ENCODE assay signal across 8 mouse cellular contexts in genomic region chr6:47830104-47831078, GRCm38 (mm10). TPM values are rescaled to one million over a fixed set of nuclear protein-coding genes. Genes with fewer than 3 reads are reported as not detected.
DNase-seq lines count a peak whose midpoint lies in the region; ATAC-seq and TF ChIP-seq lines count a peak whose summit lies in the region.

Gene Zfp786 (minus strand): TSS chr6:47830867.

- 2% methylated on average over 64 of the region's 64 CpGs for WGBS in hindbrain, embryonic 10.5 days
- 1% methylated on average over 54 of the region's 64 CpGs for WGBS in lung, embryonic 16.5 days
- 3% methylated on average over 64 of the region's 64 CpGs for WGBS in thymus, adult 2 months

- TF ChIP-seq EP300 in MEL (IDR thresholded peaks at IDR 0.05; ENCODE audit: low read depth in 1 of 2, low read length in 2 of 2) = no peak

- peak within 1 kb of the TSS; percentile 57 for H3K4me2 ChIP-seq in lung, embryonic 16.5 days (ENCODE audit: low read depth, low read length)

- peaks cover 0 to 8% of the 10 kb centered on the region in 2 experiments; a peak in 2 of 4 replicates for H3K36me3 ChIP-seq in MEL (ENCODE audit: control insufficient read depth in 1 of 2, insufficient read depth in 2 of 2, low read length in 2 of 2)
- peaks cover 5% of the 10 kb centered on the region for H3K36me3 ChIP-seq in hindbrain, embryonic 10.5 days
- no peaks in the 10 kb centered on the region for H3K36me3 ChIP-seq in lung, embryonic 16.5 days (ENCODE audit: control insufficient read depth, insufficient read depth, low read length)
- no peaks in the 10 kb centered on the region for H3K36me3 ChIP-seq in thymus, adult 2 months (ENCODE audit: control insufficient read depth, insufficient read depth, low read length)

- peak; percentile 45 to 67; a peak in 2 of 4 replicates for TF ChIP-seq POLR2A in MEL (IDR thresholded peaks at IDR 0.05; ENCODE audit: control insufficient read depth in 1 of 2, insufficient read depth in 1 of 2, low read depth in 1 of 2, low read length in 2 of 2, poor library complexity in 1 of 2)
- no peak for TF ChIP-seq POLR2A in thymus, adult 2 months (IDR thresholded peaks at IDR 0.05; ENCODE audit: control insufficient read depth, extremely low read depth, insufficient read depth, low read length, poor library complexity)

- no peaks in the 10 kb centered on the region for H3K9me3 ChIP-seq in MEL (replicated peaks; ENCODE audit: insufficient read depth, low read length)
- no peaks in the 10 kb centered on the region for H3K9me3 ChIP-seq in hindbrain, embryonic 10.5 days
- no peaks in the 10 kb centered on the region for H3K9me3 ChIP-seq in lung, embryonic 16.5 days (ENCODE audit: control insufficient read depth, low read length)

- DNase-seq in MEL (ENCODE audit: low read depth, low spot score) = peak; percentile 92
- peak; percentile 96 for DNase-seq in cerebellum, adult 8-10 months
- DNase-seq in hindbrain, embryonic 10.5 days (ENCODE audit: low spot score) = peak; percentile 92
- DNase-seq in layer of hippocampus, adult 9-11 months = peak; percentile 89
- DNase-seq in ovary, adult 18-20 months (ENCODE audit: low spot score) = peak; percentile 82
- peak; percentile 93 for DNase-seq in thymus, adult 2 months

- peak within 1 kb of the TSS; percentile 89 for H3K9ac ChIP-seq in MEL (ENCODE audit: control insufficient read depth, low read depth, low read length, poor library complexity, severe bottlenecking)
- peak within 1 kb of the TSS; percentile 86 for H3K9ac ChIP-seq in lung, embryonic 16.5 days (ENCODE audit: low read length)

- H3K79me2 ChIP-seq in MEL (ENCODE audit: control insufficient read depth, insufficient read depth, low read length, poor library complexity) = no peaks in the 10 kb centered on the region; the same call in 1 of the 2 replicates

- peak; percentile 54 for TF ChIP-seq RAD21 in MEL (IDR thresholded peaks at IDR 0.05; ENCODE audit: low read depth, low read length)

- peak within 1 kb of the TSS; percentile 74 to 95 for H3K4me3 ChIP-seq in MEL (ENCODE audit: control insufficient read depth in 1 of 2, insufficient read depth in 1 of 2, low read depth in 2 of 2, low read length in 2 of 2)
- H3K4me3 ChIP-seq in hindbrain, embryonic 10.5 days = peak within 1 kb of the TSS; percentile 87
- peak within 1 kb of the TSS; percentile 65 for H3K4me3 ChIP-seq in lung, embryonic 16.5 days (ENCODE audit: low read length)
- peak within 1 kb of the TSS; percentile 82 for H3K4me3 ChIP-seq in thymus, adult 2 months (ENCODE audit: control insufficient read depth, insufficient read depth, low read length)

- H3K27ac ChIP-seq in MEL (ENCODE audit: control insufficient read depth, low read depth, low read length) = peak within 1 kb of the TSS; percentile 4
- peak within 1 kb of the TSS; percentile 96 for H3K27ac ChIP-seq in hindbrain, embryonic 10.5 days
- peak within 1 kb of the TSS; percentile 38; the same call in 1 of the 2 replicates for H3K27ac ChIP-seq in lung, embryonic 16.5 days (ENCODE audit: low read length)
- no peak within 1 kb of the TSS for H3K27ac ChIP-seq in thymus, adult 2 months (ENCODE audit: control insufficient read depth, insufficient read depth, low read length)

- peaks cover 0 to 3% of the 10 kb centered on the region in 2 experiments; a peak in 1 of 4 replicates for H3K4me1 ChIP-seq in MEL (ENCODE audit: control insufficient read depth in 1 of 2, insufficient read depth in 2 of 2, low read length in 2 of 2)
- peaks cover 18% of the 10 kb centered on the region for H3K4me1 ChIP-seq in hindbrain, embryonic 10.5 days (replicated peaks)
- 0 out of 2 replicates have a peak, but pooled peaks cover 3% of the 10 kb centered on the region for H3K4me1 ChIP-seq in lung, embryonic 16.5 days (replicated peaks; ENCODE audit: control insufficient read depth, insufficient read depth, low read length)
- H3K4me1 ChIP-seq in thymus, adult 2 months (replicated peaks; ENCODE audit: control insufficient read depth, insufficient read depth, low read length) = peaks cover 3% of the 10 kb centered on the region; the same call in 1 of the 2 replicates

- peak; percentile 93 for ATAC-seq in frontal cortex, adult (ENCODE audit: low TSS enrichment)
- ATAC-seq in lung, embryonic 16.5 days (ENCODE audit: low read depth) = peak; percentile 94

- H3K27me3 ChIP-seq in MEL (ENCODE audit: control insufficient read depth in 1 of 2, insufficient read depth in 2 of 2, low read length in 2 of 2) = no peaks in the 10 kb centered on the region
- H3K27me3 ChIP-seq in hindbrain, embryonic 10.5 days (ENCODE audit: insufficient read depth, poor library complexity, severe bottlenecking) = no peaks in the 10 kb centered on the region
- no peaks in the 10 kb centered on the region for H3K27me3 ChIP-seq in lung, embryonic 16.5 days (ENCODE audit: control insufficient read depth, insufficient read depth, low read depth, low read length)
- no peaks in the 10 kb centered on the region for H3K27me3 ChIP-seq in thymus, adult 2 months (ENCODE audit: control insufficient read depth, insufficient read depth, low read length)

- peak; percentile 77 to 98 (median 96) for TF ChIP-seq CTCF in MEL (IDR thresholded peaks at IDR 0.05 in 2 of 3, conservative IDR thresholded peaks at IDR 0.05 in 1 of 3; ENCODE audit: control insufficient read depth in 1 of 3, insufficient read depth in 1 of 3, low read depth in 2 of 3, low read length in 3 of 3, poor library complexity in 1 of 3, severe bottlenecking in 1 of 3)
- TF ChIP-seq CTCF in thymus, adult 2 months (IDR thresholded peaks at IDR 0.05; ENCODE audit: borderline replicate concordance, control insufficient read depth, extremely low read depth, insufficient read depth, low read length, poor library complexity) = peak; percentile 98

TF ChIP-seq in MEL, 35 proteins besides CTCF, POLR2A, EP300 and RAD21:
- no peak for TF ChIP-seq MEF2A (IDR thresholded peaks at IDR 0.05; ENCODE audit: extremely low read depth, insufficient replicate concordance, low read depth, low read length, poor library complexity, severe bottlenecking)
- TF ChIP-seq MYC (IDR thresholded peaks at IDR 0.05; ENCODE audit: low read depth, low read length) = peak; percentile 30; the same call in 1 of the 2 replicates
- TF ChIP-seq POLR2AphosphoS2 (IDR thresholded peaks at IDR 0.05; ENCODE audit: low read length) = no peak; the same call in 1 of the 2 replicates
- TF ChIP-seq POLR2AphosphoS5 (IDR thresholded peaks at IDR 0.05; ENCODE audit: borderline replicate concordance, low read depth, low read length) = no peak
- TF ChIP-seq SIN3A (IDR thresholded peaks at IDR 0.05; ENCODE audit: low read length) = peak; percentile 61
- TF ChIP-seq SMC3 (IDR thresholded peaks at IDR 0.05; ENCODE audit: low read depth, low read length) = peak; percentile 47
- peak; percentile 72 for TF ChIP-seq HCFC1 (IDR thresholded peaks at IDR 0.05; ENCODE audit: low read depth, low read length)
- TF ChIP-seq TCF12 (IDR thresholded peaks at IDR 0.05; ENCODE audit: low read depth, low read length) = peak; percentile 59
- peak; percentile 35; the same call in 1 of the 2 replicates for TF ChIP-seq TBP (IDR thresholded peaks at IDR 0.05; ENCODE audit: low read depth, low read length)
- peak; percentile 51; the same call in 1 of the 2 replicates for TF ChIP-seq MAX (IDR thresholded peaks at IDR 0.05; ENCODE audit: low read length)
- TF ChIP-seq MXI1 (IDR thresholded peaks at IDR 0.05; ENCODE audit: low read depth, low read length) = peak; percentile 81
- peak; percentile 86; the same call in 1 of the 2 replicates for TF ChIP-seq MAZ (IDR thresholded peaks at IDR 0.05; ENCODE audit: low read depth, low read length)
- peak; percentile 72 for TF ChIP-seq NRF1 (IDR thresholded peaks at IDR 0.05; ENCODE audit: insufficient read depth, low read depth, low read length, poor library complexity, severe bottlenecking)
- 0 out of 2 replicates have a peak, but pooled peaks have one; percentile 12 for TF ChIP-seq ZC3H11A (IDR thresholded peaks at IDR 0.05; ENCODE audit: low read depth, low read length)
- no peak for TF ChIP-seq ELF1 (IDR thresholded peaks at IDR 0.05; ENCODE audit: low read depth, low read length)
- peak; percentile 43; the same call in 1 of the 2 replicates for TF ChIP-seq NELFE (IDR thresholded peaks at IDR 0.05; ENCODE audit: low read depth, low read length)
- peak; percentile 31; the same call in 1 of the 2 replicates for TF ChIP-seq BHLHE40 (IDR thresholded peaks at IDR 0.05; ENCODE audit: borderline replicate concordance, low read depth, low read length)

RNA-seq across cellular contexts. Expression of gene Zfp786, which starts in this region (rescaled TPM):
- 1.2 and 2.0 TPM in 2 replicates for total RNA-seq in MEL (2012; rRNA removed)
- polyA plus RNA-seq in MEL (2012; ENCODE audit: insufficient read depth in 1 of 2, insufficient read length in 2 of 2, low read depth in 1 of 2, low replicate concordance in 2 of 2, missing spikeins in 1 of 2) = 1 to 10 TPM in 1 of 2 experiments, not detected in 1; 1.3 TPM
- 7.0 TPM in 2 replicates for polyA plus RNA-seq in hindbrain, embryonic 10.5 days (2016; fragmentation: Nextera tagmentation; extraction: Ambion mirVana)
- 3.1 and 4.7 TPM in 2 replicates for polyA plus RNA-seq in lung, embryonic 16.5 days (2015; fragmentation: Nextera tagmentation; extraction: Ambion mirVana)
- 0.24 and 0.31 TPM in 2 replicates for polyA plus RNA-seq in thymus, adult 2 months (2012; rRNA removed)

Comparison
In these comparisons a context has a peak if more than half of its experiments do, and no peak if none do; other contexts are left out.
1. Peak in DNase-seq and H3K4me3 ChIP-seq in thymus, adult 2 months; RNA of the gene not detected or under 1 TPM.